Mouse (Mus musculus): Measurements from ENCODE around the gene Golph3l.
"Not testable (repeated sequence)": the region's sequence is repeated elsewhere in the genome, so short reads cannot be mapped to it uniquely, and the experiment has no call there.

Gene Golph3l

GRCm38 (mm10) chr3:95654371-95654770 is 65.6 kb downstream of the Golph3l start:
- DNase-seq (ENCODE audit: extremely low spot score, low read depth, low spot score) = not testable (repeated sequence)

DNA sequence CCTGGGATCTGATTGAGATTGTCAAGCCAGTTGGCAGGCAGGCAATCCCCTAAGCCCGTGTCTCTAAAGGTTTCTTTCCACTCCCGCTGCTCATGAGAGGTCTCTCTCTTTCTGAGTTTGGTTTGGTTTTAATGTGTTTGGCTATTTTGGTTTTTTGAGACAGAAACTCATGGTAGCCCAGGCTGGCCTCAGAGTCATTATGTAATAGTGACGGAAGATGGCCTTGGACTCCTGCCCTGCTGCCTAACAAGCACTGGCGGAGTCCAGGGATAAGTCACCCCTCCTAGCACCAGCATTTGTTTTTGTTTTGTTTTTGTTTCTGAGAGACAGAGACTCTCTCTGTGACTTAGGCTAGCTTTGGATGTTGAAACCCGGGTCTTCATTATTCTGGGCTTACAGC is 66.7 kb downstream of the Golph3l start:
- DNase-seq (ENCODE audit: extremely low spot score, low read depth, low spot score) = no peak

GRCm38 (mm10) chr3:95657108-95657507 is 68.4 kb downstream of the Golph3l start:
- no peak for DNase-seq (ENCODE audit: extremely low spot score, low read depth, low spot score)

DNA sequence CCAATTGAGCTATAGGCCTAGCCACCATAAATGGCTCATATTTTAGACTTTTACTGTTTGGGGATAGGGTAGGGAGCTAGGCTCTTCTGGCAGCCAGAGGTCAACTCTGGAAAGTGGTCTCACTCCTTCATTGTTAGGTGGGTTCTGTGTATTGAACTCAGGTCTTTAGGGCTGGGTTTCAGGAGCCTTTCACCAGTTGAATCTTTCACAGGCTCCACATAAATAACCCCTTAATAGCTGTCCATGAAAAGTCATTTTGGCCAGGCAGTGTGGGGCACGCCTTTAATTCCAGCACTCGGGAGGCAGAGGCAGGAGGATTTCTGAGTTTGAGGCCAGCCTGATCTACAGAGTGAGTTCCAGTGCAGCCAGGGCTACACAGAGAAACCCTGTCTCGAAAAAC is 69.0 kb downstream of the Golph3l start:
- DNase-seq (ENCODE audit: extremely low spot score, low read depth, low spot score) = no peak

- DNase-seq (ENCODE audit: extremely low spot score, low read depth, low spot score) = no peak
These were observed 69.6 kb downstream of the Golph3l start, which contains the start of gene Mcl1 for GRCm38 (mm10) chr3:95658236-95658867. Gene Mcl1 (plus strand): TSS chr3:95658788.

- DNase-seq (ENCODE audit: extremely low spot score, low read depth, low spot score) = no peak
These were observed 70.4 kb downstream of the Golph3l start for GRCm38 (mm10) chr3:95658868-95659712.

DNA sequence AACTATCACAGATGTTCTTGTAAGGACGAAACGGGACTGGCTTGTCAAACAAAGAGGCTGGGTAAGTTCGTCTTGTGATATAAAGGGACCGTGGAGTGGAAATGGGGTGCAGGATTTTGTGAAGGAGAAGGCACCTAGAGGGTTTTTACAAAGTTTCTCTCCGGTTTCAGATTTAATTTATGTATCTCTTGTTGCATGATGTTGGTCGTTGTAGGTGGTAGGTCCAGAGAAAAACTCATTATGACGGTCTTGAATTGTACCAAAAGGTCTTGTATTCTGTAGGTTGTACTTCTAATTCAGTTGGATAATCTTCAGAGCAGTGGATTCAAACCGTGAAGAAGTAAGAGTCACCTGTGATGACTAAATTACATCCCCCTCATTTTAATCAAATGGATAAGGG is 71.2 kb downstream of the Golph3l start:
- DNase-seq (ENCODE audit: extremely low spot score, low read depth, low spot score) = no peak

- DNase-seq (ENCODE audit: extremely low spot score, low read depth, low spot score) = no peak
These were observed 72.2 kb downstream of the Golph3l start for GRCm38 (mm10) chr3:95660788-95661478.

DNA sequence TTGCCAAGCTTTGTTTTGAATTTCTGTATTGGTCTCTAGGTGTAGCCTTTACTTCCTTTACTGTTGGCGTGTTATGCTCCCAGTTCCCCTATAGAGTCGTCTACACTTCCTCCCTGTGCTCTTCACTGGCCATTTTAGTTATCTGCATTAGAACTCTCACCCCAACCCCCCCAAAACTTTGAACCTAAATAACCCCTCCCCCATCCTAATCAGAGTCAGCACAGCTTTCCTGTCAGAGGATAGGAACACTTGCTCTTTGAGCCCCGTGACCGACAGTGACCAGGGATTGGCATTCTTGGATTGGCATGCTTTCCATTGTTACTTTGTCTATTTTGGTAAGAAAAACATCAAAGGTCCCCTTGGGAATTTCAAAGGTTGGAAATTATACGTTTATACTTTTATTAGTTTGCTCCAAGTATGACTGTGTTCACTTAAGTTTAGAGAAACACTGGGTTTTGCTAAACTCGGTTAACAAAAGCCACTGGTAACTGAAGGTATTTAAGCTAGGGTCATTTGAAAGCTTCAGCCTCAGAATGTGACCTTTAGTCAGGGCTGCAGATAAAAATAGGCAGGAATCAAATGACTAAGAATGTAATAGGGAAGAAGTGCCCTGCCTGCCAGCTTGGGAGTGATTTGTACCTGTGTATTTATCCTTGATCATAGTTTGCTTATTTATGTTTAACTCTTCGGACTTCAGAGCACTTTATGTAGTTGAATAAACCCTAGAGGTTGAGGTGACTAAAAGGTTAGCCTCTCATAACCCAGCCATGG is 73.4 kb downstream of the Golph3l start:
- DNase-seq (ENCODE audit: extremely low spot score, low read depth, low spot score) = no peak

DNA sequence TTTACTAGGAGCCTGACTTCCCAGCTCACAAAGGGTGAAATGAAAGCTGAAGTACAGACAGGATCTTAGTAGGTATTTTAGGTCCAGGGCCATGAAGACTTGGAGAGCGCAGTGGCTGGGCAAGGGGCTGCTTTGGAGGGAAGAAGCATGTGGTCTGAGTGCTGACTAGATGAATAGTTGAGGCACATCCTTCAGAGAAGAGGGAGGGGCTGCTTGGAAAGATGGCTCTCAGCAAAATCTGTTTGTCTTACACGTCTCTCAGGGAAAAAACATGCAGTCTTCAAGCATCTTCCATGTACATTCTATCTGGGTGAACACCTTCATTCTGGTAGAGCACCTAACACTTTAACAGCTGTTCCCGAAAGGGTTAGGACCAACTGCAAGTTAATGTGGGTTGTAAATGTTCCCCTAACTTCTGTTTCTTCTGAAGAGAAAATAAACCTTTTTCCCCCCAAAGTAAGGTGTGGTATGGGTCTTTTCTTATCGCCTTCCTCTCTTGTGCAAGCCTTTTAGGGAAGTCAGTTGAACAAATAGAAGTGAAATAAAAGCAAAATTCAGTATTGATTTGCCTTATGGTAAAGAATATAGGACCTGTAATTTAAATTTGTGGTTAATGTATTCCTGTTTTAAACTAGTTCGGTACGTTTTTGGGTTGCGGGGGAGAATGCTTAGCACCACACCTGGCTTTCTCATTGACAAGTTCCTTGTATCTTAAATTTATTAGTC is 74.2 kb downstream of the Golph3l start:
- DNase-seq (ENCODE audit: extremely low spot score, low read depth, low spot score) = no peak

DNA sequence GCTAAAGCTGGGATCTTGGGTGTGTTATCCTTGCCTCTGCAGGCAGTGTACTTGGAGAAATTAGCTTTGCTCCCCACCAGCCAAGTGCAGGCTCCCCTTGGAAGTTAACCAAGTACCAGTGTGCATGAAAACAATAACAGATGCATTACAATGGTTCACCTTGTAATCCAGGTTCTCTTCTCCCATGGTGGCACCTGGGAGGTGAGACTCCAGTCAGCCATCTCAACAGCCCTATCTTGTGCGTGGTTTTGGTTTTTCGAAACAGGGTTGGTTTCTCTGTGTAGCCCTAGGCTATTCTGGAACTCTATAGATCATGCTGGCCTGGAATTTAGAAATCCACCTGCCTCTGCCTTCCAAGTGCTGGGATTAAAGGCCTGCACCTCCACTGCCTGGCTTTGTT is 74.8 kb downstream of the Golph3l start:
- no peak for DNase-seq (ENCODE audit: extremely low spot score, low read depth, low spot score)

GRCm38 (mm10) chr3:95663969-95664608 is 75.4 kb downstream of the Golph3l start:
- DNase-seq (ENCODE audit: extremely low spot score, low read depth, low spot score) = no peak

- DNase-seq (ENCODE audit: extremely low spot score, low read depth, low spot score) = no peak
These were observed 76.2 kb downstream of the Golph3l start for GRCm38 (mm10) chr3:95664940-95665352.

GRCm38 (mm10) chr3:95666124-95666844 is 77.5 kb downstream of the Golph3l start:
- no peak for DNase-seq (ENCODE audit: extremely low spot score, low read depth, low spot score)

DNA sequence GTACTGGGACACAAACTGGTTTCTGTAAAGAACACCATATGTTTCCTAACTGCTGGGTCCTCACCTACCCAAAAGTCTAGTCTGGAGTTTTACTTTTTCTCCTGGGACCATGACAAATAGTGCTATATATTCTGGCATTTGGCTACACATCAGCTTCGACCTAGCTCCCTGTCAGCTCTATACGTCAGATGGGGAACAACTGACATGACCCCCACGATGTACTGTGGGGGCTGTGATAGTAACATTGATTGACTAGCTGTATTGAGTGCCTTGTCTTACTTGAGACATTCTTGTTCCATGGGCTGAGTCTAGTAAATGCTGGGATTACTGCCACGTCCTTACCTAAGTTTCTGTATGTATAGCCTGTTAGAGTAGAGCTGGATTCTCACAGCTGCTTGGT is 78.8 kb downstream of the Golph3l start:
- no peak for DNase-seq (ENCODE audit: extremely low spot score, low read depth, low spot score)

DNA sequence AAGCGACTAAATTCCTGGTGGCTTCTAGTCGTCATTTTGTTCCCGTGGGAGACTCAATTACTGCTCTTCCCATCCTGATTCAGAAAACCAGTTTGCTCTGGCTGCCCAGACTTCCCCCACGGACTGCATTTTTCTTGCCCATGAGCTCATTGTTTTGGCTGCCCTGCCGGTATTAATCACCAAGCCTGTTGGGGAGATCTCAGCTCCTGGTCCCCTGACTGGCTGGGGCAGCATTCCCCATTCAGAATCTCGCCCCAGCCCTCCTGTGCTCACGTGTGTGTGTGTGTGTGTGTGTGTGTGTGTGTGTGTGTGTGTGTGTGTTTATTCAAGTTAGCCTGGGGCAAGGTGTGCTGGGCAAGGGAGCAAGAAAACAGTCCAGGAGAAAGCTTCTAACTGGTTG is 79.3 kb downstream of the Golph3l start:
- DNase-seq (ENCODE audit: extremely low spot score, low read depth, low spot score) = no peak

Data from hindlimb bud, embryonic 11.5 days (tissue).